In the genomic region with DNA sequence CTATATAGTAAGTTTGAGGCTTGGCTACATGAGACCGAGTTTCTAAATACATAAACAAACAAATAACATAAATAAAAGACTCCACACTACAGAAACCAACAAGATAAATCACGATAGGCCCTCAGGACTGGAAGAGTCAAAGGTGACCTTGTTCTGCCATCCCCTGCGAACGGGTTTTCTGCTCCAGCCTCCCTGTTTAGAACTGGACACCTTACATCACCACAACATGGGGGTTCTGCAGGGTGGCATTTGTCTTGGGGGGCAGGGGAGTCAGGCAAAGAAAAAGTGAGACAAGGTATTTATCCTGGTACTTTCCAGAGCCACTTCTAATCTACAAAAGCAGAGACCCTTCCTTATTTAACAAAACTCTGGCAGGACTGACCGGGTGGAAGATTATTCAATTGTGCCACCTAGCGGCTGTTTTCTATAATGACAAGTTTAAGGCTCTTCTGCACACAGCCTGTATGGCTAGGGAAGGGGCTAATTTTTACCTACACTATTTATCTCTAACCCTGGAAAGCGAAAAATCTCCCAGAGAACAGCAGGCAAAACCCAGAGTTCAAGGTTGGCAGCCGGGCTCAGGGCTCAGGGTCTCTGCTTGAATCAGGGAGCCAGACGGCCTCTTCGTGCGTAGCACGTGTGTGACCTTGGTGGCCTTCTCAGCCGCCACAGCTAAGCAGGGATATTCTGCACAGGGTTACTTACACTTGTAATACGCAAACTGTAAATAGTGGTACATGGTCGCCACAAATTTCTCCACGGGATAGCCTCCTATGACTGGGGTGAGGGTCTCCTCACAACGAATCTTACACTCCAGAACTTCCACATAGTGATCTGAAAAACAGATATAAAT, we compare ENCODE assay signal across 10 mouse cellular contexts. TPM values are rescaled to one million over a fixed set of nuclear protein-coding genes. Genes with fewer than 3 reads are reported as not detected.
DNase-seq lines count a peak whose midpoint lies in the region; ATAC-seq and TF ChIP-seq lines count a peak whose summit lies in the region.
"Had no signal": no experiment of that assay in that cellular context is flagged by ENCODE, and none has a peak within 500 bp of the region (broad histone marks: within the 10 kb centered on the region; RNA-seq: fewer than 3 reads in every experiment).

No protein-coding gene starts in this region.

- peak; percentile 82 for TF ChIP-seq CTCF in left cerebral cortex, adult 2 months (IDR thresholded peaks at IDR 0.05)

- DNase-seq in left cerebral cortex, adult 2 months (ENCODE audit: extremely low spot score in 1 of 2, low spot score in 2 of 2): peak in 1 of 2 experiments; percentile 23
- DNase-seq in left cerebral cortex, adult 11 months (ENCODE audit: low spot score): no peak
- peak; percentile 47 for DNase-seq in Muller cell, postnatal 12 days (ENCODE audit: inconsistent ontology term)
- peak; percentile 63 for DNase-seq in embryonic facial prominence, embryonic 14.5 days (ENCODE audit: low spot score)
- peak; percentile 81 for DNase-seq in induced T-regulatory cell, adult 2 months (ENCODE audit: low read depth)
- DNase-seq in lung, postnatal 36 days: peak; percentile 44
- DNase-seq in thymus, postnatal 25 days: peak; percentile 39
- no peak for DNase-seq in layer of hippocampus, adult 9-11 months

- no peak overlapping the region for H3K4me3 ChIP-seq in left cerebral cortex, adult 2 months
- no peak overlapping the region for H3K4me3 ChIP-seq in embryonic facial prominence, embryonic 14.5 days (ENCODE audit: low read depth, low read length)
- H3K4me3 ChIP-seq: embryonic facial prominence, embryonic 15.5 days had no signal

- H3K4me1 ChIP-seq in embryonic facial prominence, embryonic 14.5 days (ENCODE audit: control insufficient read depth, insufficient read depth, low read length): no peaks in the 10 kb centered on the region
- H3K4me1 ChIP-seq: embryonic facial prominence, embryonic 15.5 days had no signal

- H3K9ac ChIP-seq in embryonic facial prominence, embryonic 14.5 days (ENCODE audit: low read depth, low read length): no peak overlapping the region
- H3K9ac ChIP-seq: embryonic facial prominence, embryonic 15.5 days had no signal

- no peak overlapping the region for H3K27ac ChIP-seq in left cerebral cortex, adult 2 months
- no peak overlapping the region for H3K27ac ChIP-seq in embryonic facial prominence, embryonic 14.5 days (replicated peaks; ENCODE audit: low read depth, low read length)
- H3K27ac ChIP-seq: embryonic facial prominence, embryonic 15.5 days had no signal

- H3K27me3 ChIP-seq in embryonic facial prominence, embryonic 14.5 days (replicated peaks; ENCODE audit: control insufficient read depth, insufficient read depth, low read length): no peaks in the 10 kb centered on the region
- H3K27me3 ChIP-seq: embryonic facial prominence, embryonic 15.5 days had no signal

- ATAC-seq in embryonic facial prominence, embryonic 14.5 days (ENCODE audit: low read depth): peak; percentile 51; the same call in 1 of the 2 replicates

- no peak overlapping the region for H3K4me2 ChIP-seq in embryonic facial prominence, embryonic 14.5 days (ENCODE audit: low read depth, low read length)
- H3K4me2 ChIP-seq: embryonic facial prominence, embryonic 15.5 days had no signal

- H3K36me3 ChIP-seq in embryonic facial prominence, embryonic 14.5 days (ENCODE audit: control insufficient read depth, insufficient read depth, low read length): peaks cover 73% of the 10 kb centered on the region

- no peaks in the 10 kb centered on the region for H3K9me3 ChIP-seq in embryonic facial prominence, embryonic 14.5 days (ENCODE audit: control insufficient read depth, low read length)
- H3K9me3 ChIP-seq: embryonic facial prominence, embryonic 15.5 days had no signal

- intact Hi-C loops in left cerebral cortex, adult 2 months (cut with DNase I): loop anchor here (2.0 kb wide), 1 partner anchor 62 kb away; no protein-coding TSS in a partner anchor

- 68% methylated on average over 17 of the region's 17 CpGs for WGBS in embryonic facial prominence, embryonic 14.5 days

RNA-seq across cellular contexts. Expression of gene Crtap, which starts 9.4 kb away (rescaled TPM):
- 1 to 10 TPM; 5.3 to 7.5 TPM for total RNA-seq in left cerebral cortex, adult 2 months (2021)
- polyA plus RNA-seq in embryonic facial prominence, embryonic 14.5 days (2014; fragmentation: Nextera tagmentation; extraction: Ambion mirVana): 244 and 245 TPM in 2 replicates

RNA-seq across cellular contexts. Expression of gene Glb1, which starts 19.8 kb away (rescaled TPM):
- total RNA-seq in left cerebral cortex, adult 2 months (2021): 10 to 100 TPM; 24.5 to 24.7 TPM
- 42.5 and 44.6 TPM in 2 replicates for polyA plus RNA-seq in embryonic facial prominence, embryonic 14.5 days (2014; fragmentation: Nextera tagmentation; extraction: Ambion mirVana)

RNA-seq across cellular contexts. Expression of gene Tmppe, which starts 19.8 kb away (rescaled TPM):
- total RNA-seq in left cerebral cortex, adult 2 months (2021): 10 to 100 TPM; 12.0 to 13.2 TPM
- 2.1 and 3.2 TPM in 2 replicates for polyA plus RNA-seq in embryonic facial prominence, embryonic 14.5 days (2014; fragmentation: Nextera tagmentation; extraction: Ambion mirVana)

RNA-seq across cellular contexts. Expression of gene Bcl2a1c, which starts 51.2 kb away (rescaled TPM):
- total RNA-seq in left cerebral cortex, adult 2 months (2021): not detected
- not detected in 2 replicates for polyA plus RNA-seq in embryonic facial prominence, embryonic 14.5 days (2014; fragmentation: Nextera tagmentation; extraction: Ambion mirVana)
- polyA plus RNA-seq: embryonic facial prominence, embryonic 15.5 days; liver, embryonic 16.5 days had no signal

Comparison
In these comparisons a context has a peak if more than half of its experiments do, and no peak if none do; other contexts are left out.
1. DNase-seq: peak in Muller cell, postnatal 12 days (single experiment), embryonic facial prominence, embryonic 14.5 days (single experiment), induced T-regulatory cell, adult 2 months (single experiment), lung, postnatal 36 days (single experiment) and thymus, postnatal 25 days (single experiment); none in left cerebral cortex, adult 11 months (single experiment) and layer of hippocampus, adult 9-11 months (single experiment).